Mouse (Mus musculus): ENCODE results near the gene Gm43951.

The Gm43951 gene

GRCm38 (mm10) chr11:72206341-72207203 lies at the start of gene Gm43951:
TSS of gene Gm43951 (minus strand) at chr11:72206840.
- DNase-seq (ENCODE audit: extremely low read depth, insufficient read length, low spot score): peak; percentile 63

- no peak for DNase-seq (ENCODE audit: extremely low read depth, insufficient read length, low spot score)
These were observed 49.8 kb upstream of the Gm43951 start for GRCm38 (mm10) chr11:72256441-72256840.

- no peak for DNase-seq (ENCODE audit: extremely low read depth, insufficient read length, low spot score)
These were observed 49.0 kb upstream of the Gm43951 start for GRCm38 (mm10) chr11:72255629-72256028.

- DNase-seq (ENCODE audit: extremely low read depth, insufficient read length, low spot score): no peak
These were observed 38.6 kb upstream of the Gm43951 start for GRCm38 (mm10) chr11:72245196-72245753.

- DNase-seq (ENCODE audit: extremely low read depth, insufficient read length, low spot score): no peak
These were observed 33.6 kb upstream of the Gm43951 start for GRCm38 (mm10) chr11:72240062-72240860.

- peak; percentile 67 for DNase-seq (ENCODE audit: extremely low read depth, insufficient read length, low spot score)
These were observed 27.4 kb upstream of the Gm43951 start for GRCm38 (mm10) chr11:72234013-72234412.

GRCm38 (mm10) chr11:72232991-72233390 lies 26.4 kb upstream of the Gm43951 start:
- no peak for DNase-seq (ENCODE audit: extremely low read depth, insufficient read length, low spot score)

- DNase-seq (ENCODE audit: extremely low read depth, insufficient read length, low spot score): no peak
These were observed 25.4 kb upstream of the Gm43951 start for GRCm38 (mm10) chr11:72232068-72232467.

GRCm38 (mm10) chr11:72228513-72228912 lies 21.9 kb upstream of the Gm43951 start:
- no peak for DNase-seq (ENCODE audit: extremely low read depth, insufficient read length, low spot score)

GRCm38 (mm10) chr11:72226901-72227300 lies 20.3 kb upstream of the Gm43951 start:
- no peak for DNase-seq (ENCODE audit: extremely low read depth, insufficient read length, low spot score)

- no peak for DNase-seq (ENCODE audit: extremely low read depth, insufficient read length, low spot score)
These were observed 19.6 kb upstream of the Gm43951 start for GRCm38 (mm10) chr11:72226020-72226791.

- no peak for DNase-seq (ENCODE audit: extremely low read depth, insufficient read length, low spot score)
These were observed 18.2 kb upstream of the Gm43951 start for GRCm38 (mm10) chr11:72224865-72225264.

GRCm38 (mm10) chr11:72223414-72223813 lies 16.8 kb upstream of the Gm43951 start:
- DNase-seq (ENCODE audit: extremely low read depth, insufficient read length, low spot score): no peak

GRCm38 (mm10) chr11:72221278-72221677 lies 14.6 kb upstream of the Gm43951 start:
- DNase-seq (ENCODE audit: extremely low read depth, insufficient read length, low spot score): peak; percentile 25

GRCm38 (mm10) chr11:72217116-72217515 lies 10.5 kb upstream of the Gm43951 start:
- no peak for DNase-seq (ENCODE audit: extremely low read depth, insufficient read length, low spot score)

- DNase-seq (ENCODE audit: extremely low read depth, insufficient read length, low spot score): no peak
These were observed 8.8 kb upstream of the Gm43951 start, which contains the start of gene Med31 for GRCm38 (mm10) chr11:72215410-72215797. TSS of gene Med31 (minus strand) at chr11:72215592.

- peak; percentile 95 for DNase-seq (ENCODE audit: extremely low read depth, insufficient read length, low spot score)
These were observed 8.2 kb upstream of the Gm43951 start for GRCm38 (mm10) chr11:72214591-72215409.

- DNase-seq (ENCODE audit: extremely low read depth, insufficient read length, low spot score): no peak
These were observed 1.3 kb upstream of the Gm43951 start for GRCm38 (mm10) chr11:72207834-72208377.

GRCm38 (mm10) chr11:72207204-72207833 lies 679 bp upstream of the Gm43951 start, which contains the start of the genes 4933427D14Rik and Txndc17:
TSS of gene 4933427D14Rik (minus strand) at chr11:72207459.
TSS of gene Txndc17 (plus strand) at chr11:72207547.
- peak; percentile 93 for DNase-seq (ENCODE audit: extremely low read depth, insufficient read length, low spot score)

All from 3134 (cell line).